Mouse (Mus musculus): ENCODE measurements at regions not wholly inside any gene's neighbourhood (a gene's known extent, or its start where the extent isn't known, plus 50 kb on each side); places are given as distances from the start of the nearest gene placed in this dataset.
A peak's percentile ranks its signal among the peaks of the same experiment; 100 is the strongest.

DNA sequence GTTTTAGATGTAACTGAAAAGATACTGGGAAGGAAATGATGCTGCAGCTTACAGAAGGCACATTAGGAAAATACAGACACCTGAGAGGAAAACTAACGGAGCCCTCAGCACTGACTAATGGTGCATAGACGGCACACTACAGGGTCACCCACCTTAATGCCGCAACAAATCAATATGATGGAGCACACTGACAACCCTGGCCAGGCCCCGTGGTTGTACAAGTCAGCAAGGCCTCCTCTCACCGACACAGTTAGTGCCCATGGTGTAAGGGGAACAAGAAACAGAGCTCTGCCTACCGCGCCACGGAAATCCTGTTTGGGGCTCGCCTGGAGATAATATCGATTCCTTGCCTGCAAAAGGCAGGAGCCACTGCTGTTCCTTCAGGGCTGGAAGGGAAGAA is 273.9 kb downstream of the Prim2 start:
- DNase-seq, result no peak

DNA sequence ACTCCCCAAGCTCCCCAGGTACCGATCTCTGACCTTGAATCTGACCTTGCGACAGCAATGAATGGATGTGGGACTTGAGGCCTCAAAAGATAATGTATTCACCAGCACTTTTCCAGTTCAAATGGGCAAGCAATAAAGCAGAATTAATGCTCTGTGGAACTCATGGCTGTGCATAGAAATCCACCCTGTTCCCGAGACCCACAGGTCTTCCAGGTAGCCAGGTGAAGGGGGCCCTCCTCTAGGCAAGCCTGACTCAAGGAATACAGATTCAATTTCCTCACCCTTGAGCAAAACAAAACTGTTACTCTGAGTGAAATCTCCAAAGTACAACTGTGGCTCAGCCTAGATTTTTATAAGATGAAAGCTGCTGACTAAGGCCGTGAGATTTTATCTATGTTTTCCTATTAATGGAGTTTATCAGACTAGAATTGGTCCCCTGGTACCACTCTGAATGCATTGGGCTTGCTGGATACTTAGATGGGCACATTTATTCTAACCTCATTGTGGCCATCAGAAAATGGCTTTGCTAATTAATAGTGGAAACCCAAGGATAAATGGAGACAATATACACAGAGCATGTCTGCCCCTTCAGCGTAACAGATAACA is 274.5 kb downstream of the Prim2 start:
- no peak for DNase-seq

DNA sequence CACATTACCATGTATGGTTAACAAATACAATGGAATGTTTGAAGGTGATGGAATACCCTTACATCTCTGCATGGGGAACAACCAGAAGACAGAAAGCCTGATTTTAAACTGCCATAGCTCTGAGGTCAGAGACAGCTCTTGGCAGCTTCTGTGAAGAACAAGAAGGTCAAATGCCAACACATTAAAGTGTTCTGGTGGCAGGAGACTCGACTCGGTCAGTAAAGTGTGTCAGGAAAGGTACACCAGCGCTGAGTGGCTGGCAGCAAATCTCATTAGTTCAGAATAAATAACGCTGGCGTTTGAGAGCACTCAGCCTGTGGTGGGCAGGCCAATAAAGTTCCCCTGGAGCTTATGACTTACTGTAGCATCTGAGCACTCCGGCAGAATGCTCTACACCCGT is 298.8 kb downstream of the Prim2 start:
- no peak for DNase-seq

DNA sequence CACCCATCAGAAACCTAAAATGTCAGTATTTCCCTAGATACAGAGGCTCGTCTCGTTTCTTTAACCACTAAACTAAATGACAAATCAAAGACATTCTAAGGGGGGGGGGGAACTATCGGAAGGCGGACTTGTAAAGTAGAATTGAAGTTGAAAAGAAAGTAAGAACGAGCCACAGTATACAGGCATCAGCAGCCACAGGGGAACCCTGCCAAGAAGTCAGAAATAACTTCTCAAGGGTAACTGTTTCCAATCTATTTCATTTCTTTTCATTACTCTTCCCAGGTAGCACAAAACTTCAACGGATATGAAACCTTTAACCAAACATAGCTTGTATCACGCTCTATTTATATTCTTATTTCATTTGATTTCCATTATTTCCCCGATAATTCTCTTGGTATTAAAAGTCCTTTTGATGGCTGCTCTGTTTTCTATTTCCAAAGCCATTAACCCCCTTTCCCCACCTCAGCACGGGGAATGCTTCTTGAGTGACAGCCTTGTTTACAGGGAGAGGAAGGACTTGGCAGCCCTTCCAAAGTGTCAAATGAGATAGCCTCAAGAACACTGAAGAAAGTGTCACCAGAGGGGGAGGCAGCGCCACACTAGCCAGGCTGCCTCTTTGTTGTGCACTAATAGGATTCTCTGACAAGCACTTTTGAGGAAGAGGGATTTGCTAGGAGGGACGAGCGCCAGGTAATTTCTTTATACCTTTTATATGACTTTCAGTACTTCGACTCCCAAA is 306.7 kb downstream of the Prim2 start:
- no peak for DNase-seq

DNA sequence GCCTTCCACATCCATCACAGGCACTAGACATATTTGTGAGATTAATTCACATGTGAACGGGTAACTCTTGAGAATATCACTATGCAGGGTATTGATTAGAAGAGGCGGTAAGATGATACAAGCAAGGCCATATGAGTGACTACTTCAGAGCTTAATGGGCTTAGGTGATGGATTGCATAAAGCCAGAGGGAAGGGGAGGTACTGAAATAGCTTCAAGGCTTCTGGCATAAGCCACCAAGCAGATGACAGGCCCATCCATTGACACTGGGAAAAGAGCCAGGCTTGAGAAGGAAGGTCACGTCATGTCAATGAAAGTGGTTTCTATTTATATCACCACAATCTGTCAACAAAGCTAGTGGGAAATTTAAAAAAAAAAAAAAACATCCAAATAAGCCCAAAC is 335.5 kb downstream of the Prim2 start:
- DNase-seq, result peak; percentile 38 to 54

All from adrenal gland, postnatal 36 days (tissue).